Mouse (Mus musculus) adrenal gland, postnatal 10 days (tissue): ENCODE results near the gene Fbxl16. TPM values are rescaled to one million over a fixed set of nuclear protein-coding genes. Genes with fewer than 3 reads are reported as not detected.
"Not testable (repeated sequence)": the region's sequence is repeated elsewhere in the genome, so short reads cannot be mapped to it uniquely, and the experiment has no call there.

ENCODE experiments used
- DNase-seq: peaks from one replicate; pipeline ENCODE4 v3.0.0; 2021; ENCODE audit warnings: mixed read lengths
- total RNA-seq, 2 experiments: library from RNA; stranded (reverse); gene quantifications; 2 replicates each; pipeline ENCODE4 v1.2.3; 2021

Fbxl16 gene
- total RNA-seq, 2 experiments from 2014 or later: 11.6 to 14.5 TPM

GRCm38 (mm10) chr17:25795609-25796092 lies 13.2 kb upstream of the Fbxl16 start, which contains the start of gene AC134908.4:
Gene AC134908.4 (minus strand): TSS chr17:25795659.
- DNase-seq: no peak

GRCm38 (mm10) chr17:25796211-25796771 lies 12.6 kb upstream of the Fbxl16 start:
- DNase-seq: peak; percentile 68

GRCm38 (mm10) chr17:25796951-25797369 lies 11.9 kb upstream of the Fbxl16 start, which contains the start of gene Metrn:
Gene Metrn (minus strand): TSS chr17:25797136.
- DNase-seq: peak; percentile 93

- peak; percentile 79 for DNase-seq
These were observed 7.9 kb upstream of the Fbxl16 start for GRCm38 (mm10) chr17:25801029-25801428.

- DNase-seq: peak; percentile 85
These were observed 5.9 kb upstream of the Fbxl16 start for GRCm38 (mm10) chr17:25802825-25803517.

- peak; percentile 50 for DNase-seq
These were observed 2.4 kb upstream of the Fbxl16 start for GRCm38 (mm10) chr17:25806507-25806906.

- not testable (repeated sequence) for DNase-seq
These were observed 1.4 kb upstream of the Fbxl16 start for GRCm38 (mm10) chr17:25807452-25807851.

GRCm38 (mm10) chr17:25808028-25808427 lies 857 bp upstream of the Fbxl16 start:
- no peak for DNase-seq

- no peak for DNase-seq
These were observed 888 bp downstream of the Fbxl16 start for GRCm38 (mm10) chr17:25809606-25810340.

- no peak for DNase-seq
These were observed 2.0 kb downstream of the Fbxl16 start for GRCm38 (mm10) chr17:25810890-25811289.

- DNase-seq: peak; percentile 95
These were observed 4.6 kb downstream of the Fbxl16 start for GRCm38 (mm10) chr17:25813471-25813870.

GRCm38 (mm10) chr17:25817662-25818061 lies 8.8 kb downstream of the Fbxl16 start:
- DNase-seq: no peak

GRCm38 (mm10) chr17:25818851-25819780 lies 10.2 kb downstream of the Fbxl16 start:
- no peak for DNase-seq

- DNase-seq: peak; percentile 80
These were observed 14.6 kb downstream of the Fbxl16 start, which contains the start of gene Wdr24 for GRCm38 (mm10) chr17:25823452-25823851. Gene Wdr24 (plus strand): TSS chr17:25823627.

GRCm38 (mm10) chr17:25824362-25825142 lies 15.7 kb downstream of the Fbxl16 start:
- DNase-seq: no peak

- no peak for DNase-seq
These were observed 16.4 kb downstream of the Fbxl16 start for GRCm38 (mm10) chr17:25825311-25825710.

GRCm38 (mm10) chr17:25825984-25826570 lies 17.2 kb downstream of the Fbxl16 start:
- DNase-seq: no peak

GRCm38 (mm10) chr17:25827011-25827410 lies 18.1 kb downstream of the Fbxl16 start:
- no peak for DNase-seq

- DNase-seq: no peak
These were observed 18.8 kb downstream of the Fbxl16 start for GRCm38 (mm10) chr17:25827546-25828222.

GRCm38 (mm10) chr17:25828223-25828594 lies 19.3 kb downstream of the Fbxl16 start:
- DNase-seq: no peak
